Mouse (Mus musculus): ENCODE measurements around the gene Wdr35. TPM values are rescaled to one million over a fixed set of nuclear protein-coding genes. Genes with fewer than 3 reads are reported as not detected.

Gene Wdr35
- polyA plus RNA-seq, 1 experiment: 31.9 TPM

DNA sequence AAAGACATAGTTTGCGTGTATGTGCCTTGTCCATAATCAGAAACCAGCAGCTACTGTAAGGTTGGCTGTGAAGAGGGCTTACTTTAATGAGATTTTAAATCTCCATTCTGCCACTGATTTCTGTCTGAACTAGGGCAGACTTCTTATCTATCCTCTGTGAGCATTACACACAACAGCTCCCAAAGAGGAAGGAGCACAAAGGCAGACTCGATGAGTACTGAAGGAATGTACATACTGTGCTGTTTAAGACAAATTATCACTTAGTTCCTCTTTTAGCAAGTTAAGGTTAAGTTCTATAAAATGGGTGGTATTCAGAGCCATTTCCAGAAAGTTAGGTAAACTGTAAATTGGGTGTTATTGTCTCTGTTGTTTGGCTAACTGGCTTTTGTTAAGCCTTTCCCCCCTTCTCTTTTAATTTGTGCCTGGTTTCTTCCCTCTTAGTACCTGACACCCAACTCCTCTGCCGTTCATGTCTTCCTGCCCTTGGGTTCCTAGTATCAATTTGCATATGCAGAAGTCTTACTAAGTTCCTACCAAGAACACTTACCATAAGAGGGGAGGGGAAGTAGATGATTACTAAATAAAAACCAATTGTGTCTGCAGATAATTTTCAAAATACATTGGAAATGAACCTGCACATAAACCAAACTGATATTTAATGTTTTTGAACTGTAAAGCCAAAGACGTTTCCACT, 31.8 kb upstream of the Wdr35 start:
- no peak overlapping the region for H3K4me3 ChIP-seq (ENCODE audit: insufficient read depth, low read length)
- TF ChIP-seq POLR2A (IDR thresholded peaks at IDR 0.05; ENCODE audit: low read depth, low read length): no peak
- no peak for TF ChIP-seq CTCF (IDR thresholded peaks at IDR 0.05; ENCODE audit: borderline replicate concordance, insufficient read depth, low read length)
- no peaks in the 10 kb centered on the region for H3K4me1 ChIP-seq (ENCODE audit: control insufficient read depth, insufficient read depth, low read length)
- no peak overlapping the region for H3K27ac ChIP-seq (ENCODE audit: insufficient read depth, low read length)

DNA sequence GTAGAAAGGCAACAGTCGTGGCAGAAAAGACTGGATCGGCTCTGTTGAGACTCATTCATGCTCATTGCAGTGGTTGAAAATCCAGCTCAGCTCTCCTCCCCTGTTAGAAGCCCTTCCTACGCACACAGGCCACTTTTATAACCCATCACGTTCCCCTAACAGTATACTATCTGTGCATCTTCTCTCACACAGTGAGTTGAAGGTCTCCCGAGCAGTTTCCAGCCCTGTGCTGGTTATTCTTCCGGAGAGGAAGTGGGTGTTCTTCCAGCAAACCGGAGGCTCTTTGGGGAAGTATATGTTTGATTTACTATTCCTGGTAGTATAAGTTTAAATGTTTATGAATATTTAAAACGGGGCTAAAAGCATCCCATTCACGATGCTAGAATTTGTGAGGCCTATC, 26.5 kb upstream of the Wdr35 start:
- no peak for TF ChIP-seq POLR2A (IDR thresholded peaks at IDR 0.05; ENCODE audit: low read depth, low read length)
- no peak for TF ChIP-seq CTCF (IDR thresholded peaks at IDR 0.05; ENCODE audit: borderline replicate concordance, insufficient read depth, low read length)
- Histone ChIP-seq H3K4me3 (ENCODE audit: insufficient read depth, low read length) (no peak overlapping the region), H3K4me1 (ENCODE audit: control insufficient read depth, insufficient read depth, low read length) (0 out of 2 replicates have a peak, but pooled peaks cover 2% of the 10 kb centered on the region), H3K27ac (ENCODE audit: insufficient read depth, low read length) (no peak overlapping the region)

DNA sequence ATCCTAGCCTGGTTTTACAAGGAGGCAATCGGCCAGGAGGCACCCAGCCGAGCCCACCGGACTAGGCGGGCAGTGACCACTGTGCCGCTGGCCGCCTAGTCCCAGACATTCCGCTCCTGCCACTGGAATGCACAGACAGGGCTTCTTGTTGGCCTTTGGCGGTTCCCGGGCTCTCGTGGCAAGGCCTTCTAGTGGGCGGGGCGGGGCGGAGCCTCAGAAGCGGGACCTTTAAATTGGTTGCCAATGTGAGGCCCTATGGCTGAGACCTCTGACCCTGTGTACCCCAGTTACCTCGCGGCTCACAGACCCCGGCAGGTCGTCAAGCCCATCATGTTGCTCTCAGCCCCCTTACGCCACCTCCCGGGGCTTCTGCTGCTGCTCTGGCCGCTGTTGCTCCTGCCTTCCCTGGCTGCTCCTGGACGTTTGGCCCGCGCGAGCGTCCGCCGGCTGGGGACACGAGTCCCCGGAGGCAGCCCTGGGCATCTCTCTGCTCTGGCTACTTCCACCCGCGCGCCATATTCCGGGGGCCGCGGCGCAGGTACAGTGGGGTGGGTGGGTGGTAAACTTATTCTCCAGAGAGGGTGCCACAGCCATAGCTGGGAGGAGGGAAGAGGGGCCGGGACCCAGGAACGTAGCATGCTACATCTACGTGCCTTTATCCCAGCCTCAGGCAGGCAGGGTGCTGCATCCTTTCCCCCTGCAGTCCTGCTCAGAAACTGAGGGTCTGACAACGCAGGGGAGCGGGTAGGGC, 25.8 kb upstream of the Wdr35 start, which contains the start of gene Matn3:
Matn3 (plus strand) TSS at position 216 of the 751 bp plus-strand sequence.
- 0 out of 2 replicates have a peak, but pooled peaks cover 2% of the 10 kb centered on the region for H3K4me1 ChIP-seq (ENCODE audit: control insufficient read depth, insufficient read depth, low read length)
- TF ChIP-seq POLR2A (IDR thresholded peaks at IDR 0.05; ENCODE audit: low read depth, low read length): no peak
- TF ChIP-seq CTCF (IDR thresholded peaks at IDR 0.05; ENCODE audit: borderline replicate concordance, insufficient read depth, low read length): no peak
- no peak within 1 kb of the TSS for H3K27ac ChIP-seq (ENCODE audit: insufficient read depth, low read length)
- H3K4me3 ChIP-seq (ENCODE audit: insufficient read depth, low read length): peak within 1 kb of the TSS; percentile 44

DNA sequence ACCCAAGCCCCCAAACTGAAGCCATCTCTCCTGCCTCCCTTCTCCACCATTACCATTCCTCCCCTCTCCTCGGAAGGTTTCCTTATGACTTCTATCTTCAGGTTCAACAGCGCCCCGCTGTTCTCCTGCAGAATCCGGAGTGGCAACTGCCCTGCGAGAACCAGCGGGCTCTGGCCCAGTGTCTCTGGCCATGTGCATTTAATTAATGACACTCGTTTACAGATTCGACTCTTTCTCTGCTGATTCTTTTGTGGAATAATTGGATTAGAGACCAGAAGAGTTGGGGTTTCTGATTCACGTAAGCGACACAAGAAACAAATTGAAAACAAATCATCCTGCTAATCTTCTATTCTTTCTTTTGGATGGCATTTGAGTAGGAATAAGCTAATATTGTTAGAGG, 20.6 kb upstream of the Wdr35 start:
- no peak overlapping the region for H3K4me3 ChIP-seq (ENCODE audit: insufficient read depth, low read length)
- no peak for TF ChIP-seq CTCF (IDR thresholded peaks at IDR 0.05; ENCODE audit: borderline replicate concordance, insufficient read depth, low read length)
- TF ChIP-seq POLR2A (IDR thresholded peaks at IDR 0.05; ENCODE audit: low read depth, low read length): no peak
- no peaks in the 10 kb centered on the region for H3K4me1 ChIP-seq (ENCODE audit: control insufficient read depth, insufficient read depth, low read length)
- H3K27ac ChIP-seq (ENCODE audit: insufficient read depth, low read length): no peak overlapping the region

DNA sequence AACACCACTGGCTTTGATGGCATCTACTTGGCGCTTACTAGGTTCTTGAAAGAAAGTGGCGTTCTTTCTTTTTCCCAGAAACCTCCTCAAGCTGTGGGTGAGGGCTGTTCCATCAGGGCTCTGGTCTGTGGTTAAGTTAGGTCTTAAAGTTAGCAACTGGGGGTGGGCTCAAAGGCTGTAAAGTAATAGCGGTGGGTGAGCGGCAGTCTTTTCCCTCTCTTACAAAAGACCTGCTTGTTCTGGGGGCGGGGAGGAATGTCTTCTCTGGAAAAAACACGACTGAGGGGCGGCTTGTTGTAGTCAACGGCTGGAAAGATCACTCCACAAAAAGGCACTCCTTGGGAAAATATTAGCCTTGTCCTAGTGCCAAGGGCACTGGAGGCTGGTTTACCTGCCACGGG, 19.5 kb upstream of the Wdr35 start:
- TF ChIP-seq POLR2A (IDR thresholded peaks at IDR 0.05; ENCODE audit: low read depth, low read length): no peak
- no peak for TF ChIP-seq CTCF (IDR thresholded peaks at IDR 0.05; ENCODE audit: borderline replicate concordance, insufficient read depth, low read length)
- H3K4me1 ChIP-seq (ENCODE audit: control insufficient read depth, insufficient read depth, low read length): no peaks in the 10 kb centered on the region
- no peak overlapping the region for H3K27ac ChIP-seq (ENCODE audit: insufficient read depth, low read length)
- no peak overlapping the region for H3K4me3 ChIP-seq (ENCODE audit: insufficient read depth, low read length)

DNA sequence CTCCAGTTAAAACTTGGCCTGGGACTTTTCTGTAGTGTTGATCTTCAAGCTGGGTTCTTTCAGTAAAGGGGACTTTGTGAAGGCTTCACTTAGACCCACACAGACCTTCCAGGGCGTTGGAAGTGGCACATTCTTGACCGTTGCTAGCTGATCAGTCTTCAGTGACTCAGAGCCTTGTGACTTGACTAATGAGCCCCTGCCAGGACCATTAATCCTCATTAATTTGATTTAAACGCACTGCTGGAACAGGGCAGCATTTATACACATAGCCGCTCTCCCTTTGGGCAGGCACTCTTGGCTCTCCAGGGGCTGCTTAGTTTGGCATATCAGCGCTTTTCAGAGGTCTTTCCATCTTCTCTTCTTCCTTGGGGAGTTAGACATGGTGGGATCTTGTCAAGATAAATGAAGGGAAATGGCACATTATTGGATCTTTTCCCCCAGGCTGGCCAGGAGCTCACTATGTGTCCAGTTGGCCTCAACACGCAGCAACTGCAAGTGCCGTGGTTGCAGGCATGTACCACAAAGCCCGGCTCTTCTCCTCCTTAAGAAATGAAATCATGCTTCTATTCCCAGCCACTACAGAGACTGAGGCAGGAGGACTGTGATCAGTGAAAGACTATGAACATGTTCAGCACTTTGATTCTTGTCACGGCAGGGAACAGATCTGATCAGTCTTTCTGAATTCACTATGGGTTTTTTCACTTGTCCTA, 11.9 kb upstream of the Wdr35 start:
- Histone ChIP-seq H3K4me1 (ENCODE audit: control insufficient read depth, insufficient read depth, low read length) (no peaks in the 10 kb centered on the region), H3K27ac (ENCODE audit: insufficient read depth, low read length) (no peak overlapping the region), H3K4me3 (ENCODE audit: insufficient read depth, low read length) (no peak overlapping the region)
- TF ChIP-seq CTCF (IDR thresholded peaks at IDR 0.05; ENCODE audit: borderline replicate concordance, insufficient read depth, low read length) (no peak), POLR2A (IDR thresholded peaks at IDR 0.05; ENCODE audit: low read depth, low read length) (no peak)

DNA sequence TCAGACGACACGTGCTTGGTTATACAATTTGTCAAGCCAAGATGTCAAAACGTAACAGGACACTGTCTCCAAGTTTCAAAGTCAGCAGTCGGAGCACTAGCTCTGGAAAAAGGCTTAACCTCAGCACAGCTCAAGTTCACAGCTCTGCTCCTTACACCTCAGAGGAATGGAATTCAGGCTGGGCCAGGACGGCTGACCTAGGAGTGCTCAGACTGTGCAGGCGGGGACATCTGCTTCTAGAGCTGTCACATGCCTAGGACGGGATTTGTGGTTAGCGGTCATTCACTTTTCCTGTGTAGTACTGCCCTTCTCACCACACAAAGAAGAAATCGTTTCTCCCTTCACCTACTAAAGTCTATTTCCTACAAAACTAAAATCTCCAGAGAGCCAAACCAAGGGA, 3.9 kb upstream of the Wdr35 start:
- Histone ChIP-seq H3K4me3 (ENCODE audit: insufficient read depth, low read length) (no peak overlapping the region), H3K4me1 (ENCODE audit: control insufficient read depth, insufficient read depth, low read length) (peaks cover 7% of the 10 kb centered on the region), H3K27ac (ENCODE audit: insufficient read depth, low read length) (peak overlapping the region; percentile 35; the same call in 1 of the 2 replicates)
- TF ChIP-seq POLR2A (IDR thresholded peaks at IDR 0.05; ENCODE audit: low read depth, low read length) (no peak), CTCF (IDR thresholded peaks at IDR 0.05; ENCODE audit: borderline replicate concordance, insufficient read depth, low read length) (no peak)

DNA sequence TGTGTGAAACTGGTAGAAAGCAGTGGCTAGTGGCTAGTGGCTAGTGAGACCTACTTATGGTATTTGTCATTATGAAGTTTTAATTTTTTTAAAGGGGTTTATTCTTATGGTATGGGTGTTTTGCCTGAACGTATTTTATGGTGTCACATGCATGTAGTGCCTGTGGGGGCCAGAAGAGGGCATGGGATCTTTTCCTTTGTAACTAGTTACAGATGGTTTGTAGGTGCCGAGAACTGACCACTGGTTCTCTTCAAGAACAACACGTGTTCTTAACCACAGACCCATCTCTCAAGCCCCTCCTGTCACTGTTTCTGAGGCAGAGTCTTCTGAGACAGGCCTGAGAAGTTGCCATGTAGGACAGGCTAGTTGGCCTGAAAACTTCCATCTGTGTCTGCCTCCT, 1.4 kb downstream of the Wdr35 start:
- peak overlapping the region; percentile 28 for H3K27ac ChIP-seq (ENCODE audit: insufficient read depth, low read length)
- peaks cover 10% of the 10 kb centered on the region for H3K4me1 ChIP-seq (ENCODE audit: control insufficient read depth, insufficient read depth, low read length)
- TF ChIP-seq CTCF (IDR thresholded peaks at IDR 0.05; ENCODE audit: borderline replicate concordance, insufficient read depth, low read length): no peak
- no peak for TF ChIP-seq POLR2A (IDR thresholded peaks at IDR 0.05; ENCODE audit: low read depth, low read length)
- peak overlapping the region; percentile 71 for H3K4me3 ChIP-seq (ENCODE audit: insufficient read depth, low read length)

DNA sequence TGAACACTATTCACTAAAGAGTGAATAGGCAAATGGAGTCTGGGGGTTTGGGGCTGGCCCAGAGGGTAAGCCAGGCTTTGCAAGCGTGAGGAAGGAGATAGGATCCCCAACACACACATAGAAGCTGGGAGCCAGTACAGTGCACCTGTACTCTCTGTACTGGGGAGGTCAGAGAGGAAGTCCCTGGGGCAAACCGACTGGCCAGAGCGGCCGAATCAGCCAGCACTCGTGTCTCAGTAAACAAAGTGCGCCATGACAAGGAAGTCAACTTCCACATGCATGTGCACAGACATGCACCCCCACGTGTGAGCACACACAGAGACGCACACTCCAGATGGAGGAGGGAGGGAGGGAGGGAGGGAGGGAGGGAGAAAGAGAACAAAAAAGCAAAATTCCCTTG, 19.5 kb downstream of the Wdr35 start:
- no peak for TF ChIP-seq POLR2A (IDR thresholded peaks at IDR 0.05; ENCODE audit: low read depth, low read length)
- TF ChIP-seq CTCF (IDR thresholded peaks at IDR 0.05; ENCODE audit: borderline replicate concordance, insufficient read depth, low read length): no peak
- Histone ChIP-seq H3K4me1 (ENCODE audit: control insufficient read depth, insufficient read depth, low read length) (no peaks in the 10 kb centered on the region), H3K27ac (ENCODE audit: insufficient read depth, low read length) (no peak overlapping the region)

More for the DNA sequence above, 19.5 kb downstream of the Wdr35 start:
- no peak overlapping the region for H3K4me3 ChIP-seq (ENCODE audit: insufficient read depth, low read length)
